Mouse (Mus musculus) embryonic fibroblast, embryonic 13.5 days (primary cell): ENCODE results near the gene Parp12.

ENCODE experiments used
- CTCF ChIP-seq: IDR thresholded peaks from 2 replicates; pipeline ENCODE4 v1.5.1; 2011; ENCODE audit warnings: mild to moderate bottlenecking, control low read depth, low read length, moderate library complexity, borderline replicate concordance; ENCODE audit not compliant: insufficient read depth
- POLR2A ChIP-seq: IDR thresholded peaks from 2 replicates; pipeline ENCODE4 v1.6.1; 2011; ENCODE audit warnings: low read depth, mild to moderate bottlenecking, control low read depth, low read length, moderate library complexity

GRCm38 (mm10) chr6:39058389-39058788 lies 59.8 kb downstream of the Parp12 start:
- no peak for TF ChIP-seq CTCF
- TF ChIP-seq POLR2A, result no peak
